Mouse (Mus musculus) Muller cell, postnatal 12 days (primary cell): Measurements from ENCODE around the gene Armc7.
A peak's percentile ranks its signal among the peaks of the same experiment; 100 is the strongest.
"Not testable (repeated sequence)": the region's sequence is repeated elsewhere in the genome, so short reads cannot be mapped to it uniquely, and the experiment has no call there.

Source experiments
- DNase-seq: peaks from one replicate; pipeline ENCODE4 v3.0.0-alpha.2; 2015; ENCODE audit errors: inconsistent ontology term

Gene Armc7

DNA sequence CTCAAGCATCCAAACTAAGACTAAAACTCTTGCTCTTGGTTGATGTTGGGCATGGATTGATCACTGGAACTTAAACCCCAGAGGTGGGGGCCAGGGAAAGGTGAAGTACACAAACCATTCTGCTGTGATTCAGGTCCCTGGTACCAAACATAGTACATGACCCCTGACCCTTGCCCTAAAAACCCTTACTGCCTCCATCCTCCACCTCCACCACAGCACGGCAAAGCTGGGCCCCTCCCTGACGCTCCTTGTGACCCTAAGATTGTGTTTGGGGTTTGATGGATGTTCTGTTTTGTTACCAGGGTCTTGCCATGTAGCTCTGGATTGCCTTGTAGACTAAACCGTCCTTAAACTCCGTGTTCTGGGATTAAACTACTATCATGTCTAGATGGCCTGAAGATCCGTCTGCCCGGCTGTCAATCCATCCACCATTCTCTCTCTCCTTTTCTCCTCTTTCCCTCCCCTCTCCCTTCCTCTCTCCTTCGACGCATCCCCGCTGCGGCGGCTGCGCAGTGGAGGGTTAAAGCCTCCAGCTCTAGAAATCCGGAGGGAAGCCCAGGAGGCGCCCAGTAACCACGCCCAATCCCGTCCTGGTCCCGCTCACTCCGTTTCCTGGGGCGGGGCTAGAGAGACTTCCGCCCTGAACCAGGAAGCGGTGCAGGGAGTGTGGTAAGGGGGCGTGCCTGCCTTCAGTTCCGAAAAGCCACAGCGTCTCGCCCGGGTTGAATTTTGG, at the start of gene Armc7:
Armc7 (plus strand) TSS at position 643 of the 733 bp plus-strand sequence.
- peak; percentile 96 for DNase-seq

DNA sequence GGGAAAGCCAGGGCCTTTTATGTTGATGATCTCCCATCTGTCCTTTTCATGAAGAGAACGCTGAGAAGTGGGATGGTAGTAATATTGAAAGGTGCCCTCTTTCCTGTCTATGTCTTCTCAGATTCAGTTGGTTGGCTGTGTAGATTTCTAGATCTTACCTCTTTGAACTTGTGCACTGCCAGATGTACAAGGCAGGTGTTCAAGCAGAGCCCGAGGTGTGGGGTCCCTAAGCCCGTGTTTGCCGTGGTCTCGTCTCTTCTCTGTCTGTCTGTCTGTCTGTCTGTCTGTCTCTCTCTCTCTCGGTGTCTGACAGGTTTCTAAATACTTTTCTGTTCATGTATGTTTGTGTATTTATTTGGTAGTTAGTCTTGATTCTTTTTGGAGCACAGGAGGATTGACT, 49.8 kb upstream of the Armc7 start:
- no peak for DNase-seq

DNA sequence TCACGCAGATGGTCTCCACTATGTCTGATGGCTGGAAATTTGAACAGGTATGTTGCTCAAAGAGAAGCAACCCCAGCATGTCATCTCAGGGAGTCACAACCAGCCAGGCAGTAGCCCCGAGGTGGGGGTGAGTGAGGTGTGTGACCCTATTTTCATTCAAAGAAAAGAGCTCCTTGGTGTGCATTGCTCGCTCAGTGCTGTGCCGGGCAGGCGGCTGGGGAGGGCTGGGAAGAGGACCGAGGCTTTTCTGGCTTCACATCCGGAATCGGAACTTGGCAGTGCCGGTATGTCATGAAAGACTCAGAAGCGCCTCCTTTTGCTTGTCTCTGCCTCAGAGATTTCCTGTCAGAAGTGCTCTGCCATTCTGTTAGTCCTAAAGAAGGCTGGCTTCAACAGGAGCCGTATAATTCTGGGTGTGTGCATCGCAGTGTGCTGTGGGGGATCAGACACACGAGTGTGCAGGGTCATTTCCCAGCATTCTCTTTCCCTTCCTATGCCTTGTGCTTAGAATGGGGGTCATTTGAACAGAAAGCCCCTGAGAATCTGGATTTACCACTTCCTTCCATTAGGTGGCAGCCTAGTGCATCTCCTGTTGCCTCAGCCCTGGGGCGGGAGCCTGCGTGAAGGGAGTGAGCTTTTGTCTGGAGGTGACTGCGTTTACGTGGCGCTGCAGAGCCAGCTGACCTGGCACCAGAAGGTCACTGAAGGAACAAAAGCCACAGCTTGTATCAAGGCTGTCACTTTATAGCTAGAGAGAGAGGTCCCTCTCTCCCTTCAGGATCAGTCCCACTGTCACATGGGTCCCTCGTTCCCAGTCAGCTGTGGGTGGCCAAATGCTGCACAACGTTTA, 47.8 kb upstream of the Armc7 start:
- DNase-seq = peak; percentile 77

DNA sequence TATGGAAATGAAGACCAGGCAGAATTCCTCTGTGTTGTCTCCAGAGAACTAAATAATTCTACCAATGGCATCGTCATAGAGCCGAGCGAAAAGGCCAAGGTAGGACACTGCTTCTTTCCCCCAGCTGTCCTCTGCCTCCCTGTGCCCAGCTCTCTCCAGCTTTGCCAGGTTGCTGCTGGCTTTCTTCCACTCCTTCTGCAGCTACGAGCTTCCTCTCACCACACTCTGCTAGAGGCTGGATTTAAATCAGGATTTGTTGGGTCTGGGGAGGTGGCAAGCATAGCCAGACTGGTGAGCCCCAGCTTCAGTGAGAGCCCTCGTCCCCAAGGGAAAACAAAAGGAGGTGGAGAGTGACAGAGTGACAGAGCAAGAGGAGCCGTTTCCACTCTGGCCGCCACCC, 46.2 kb upstream of the Armc7 start:
- DNase-seq = no peak

DNA sequence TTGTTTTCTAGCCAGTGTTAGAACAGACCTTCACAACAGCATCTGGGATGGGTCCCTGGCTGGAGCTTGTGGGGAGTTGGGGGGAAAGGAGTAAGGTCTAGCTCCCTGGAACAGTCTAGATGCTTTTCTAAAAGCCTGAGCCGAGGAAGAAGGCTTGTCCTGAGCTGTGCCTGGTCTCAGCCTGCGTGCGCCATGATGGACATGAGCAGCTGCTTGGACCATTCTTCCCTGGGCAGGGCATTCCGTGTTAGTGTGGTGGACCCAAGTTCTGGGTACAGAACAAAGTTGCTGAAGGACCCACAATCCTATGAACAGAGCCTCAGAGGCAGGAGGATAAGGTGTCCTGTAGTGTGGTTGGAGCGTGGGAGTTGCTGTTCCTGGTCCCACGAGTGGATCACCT, 44.9 kb upstream of the Armc7 start:
- no peak for DNase-seq

DNA sequence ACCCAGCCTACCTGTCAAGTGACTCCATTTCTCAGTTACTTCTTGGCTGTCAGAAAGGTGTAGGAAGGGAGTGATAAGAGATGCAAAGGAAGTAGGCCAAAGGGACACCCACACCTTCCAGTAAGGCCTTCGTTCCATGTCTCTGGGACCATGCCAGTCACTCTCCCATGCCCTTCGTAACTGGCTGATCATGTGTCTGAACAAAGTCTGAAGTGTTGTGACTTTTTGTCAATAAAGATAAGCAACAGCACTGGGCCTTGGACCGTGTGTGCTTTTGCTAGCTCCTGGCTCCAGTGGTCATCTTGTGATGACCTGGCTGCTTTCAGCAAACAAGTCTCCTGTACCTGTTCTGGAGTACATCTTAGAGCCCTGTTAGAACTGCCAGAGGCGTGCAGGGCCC, 42.7 kb upstream of the Armc7 start:
- DNase-seq = no peak

DNA sequence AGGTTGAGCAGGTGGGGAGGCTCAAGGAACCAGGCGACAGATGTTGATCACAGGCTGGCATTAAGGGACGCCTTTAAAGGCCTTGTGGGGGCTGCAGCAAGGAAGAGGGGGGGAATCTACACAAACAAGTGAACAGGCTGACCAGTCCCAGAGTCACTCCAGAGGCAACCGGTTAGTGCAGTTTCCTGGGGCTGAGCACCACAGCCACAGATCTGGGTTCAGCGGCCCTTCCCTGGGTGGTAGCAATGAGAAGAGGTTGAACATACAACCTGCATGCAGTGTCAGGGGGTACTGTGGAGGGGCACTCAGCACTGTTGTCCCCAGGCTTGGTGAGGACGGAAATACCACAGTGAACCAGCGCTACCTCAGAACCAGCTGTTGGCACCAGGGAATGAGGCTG, 42.1 kb upstream of the Armc7 start:
- DNase-seq = no peak

DNA sequence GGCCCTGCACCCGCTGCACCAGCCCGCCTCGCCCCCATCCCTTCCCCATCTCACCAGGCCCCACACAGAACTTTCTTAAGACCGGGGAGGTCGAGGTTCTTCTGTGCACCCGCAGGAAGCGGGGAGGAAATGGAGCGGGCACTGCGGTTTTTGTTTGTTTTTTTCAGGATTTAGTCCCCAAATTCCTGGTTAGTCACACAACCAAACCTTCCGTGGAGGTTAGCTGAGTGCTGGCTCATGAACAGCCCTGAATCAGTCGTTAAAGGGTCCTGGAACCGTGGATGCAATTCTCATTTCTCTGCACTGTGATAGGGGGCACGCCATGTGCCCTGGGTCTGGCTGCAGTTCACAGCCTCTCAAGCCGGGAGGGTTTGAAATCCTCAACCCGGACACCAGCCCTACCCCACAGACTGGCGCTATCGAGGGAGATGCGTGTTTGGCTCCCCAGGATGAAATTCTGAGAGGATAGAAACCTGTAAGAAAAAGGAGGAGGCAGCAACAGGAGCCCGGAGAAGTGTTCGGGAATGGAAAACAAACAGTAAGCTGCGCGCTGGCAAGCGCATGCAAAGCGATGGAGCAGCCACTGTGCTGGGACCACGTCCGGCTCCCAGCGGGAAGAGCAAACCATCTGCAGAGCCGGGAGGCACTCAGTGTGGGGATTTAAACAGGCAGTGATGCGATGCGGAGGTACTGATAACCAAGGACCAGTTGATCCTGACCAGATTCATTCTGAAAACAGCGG, 39.7 kb upstream of the Armc7 start:
- peak; percentile 32 for DNase-seq

DNA sequence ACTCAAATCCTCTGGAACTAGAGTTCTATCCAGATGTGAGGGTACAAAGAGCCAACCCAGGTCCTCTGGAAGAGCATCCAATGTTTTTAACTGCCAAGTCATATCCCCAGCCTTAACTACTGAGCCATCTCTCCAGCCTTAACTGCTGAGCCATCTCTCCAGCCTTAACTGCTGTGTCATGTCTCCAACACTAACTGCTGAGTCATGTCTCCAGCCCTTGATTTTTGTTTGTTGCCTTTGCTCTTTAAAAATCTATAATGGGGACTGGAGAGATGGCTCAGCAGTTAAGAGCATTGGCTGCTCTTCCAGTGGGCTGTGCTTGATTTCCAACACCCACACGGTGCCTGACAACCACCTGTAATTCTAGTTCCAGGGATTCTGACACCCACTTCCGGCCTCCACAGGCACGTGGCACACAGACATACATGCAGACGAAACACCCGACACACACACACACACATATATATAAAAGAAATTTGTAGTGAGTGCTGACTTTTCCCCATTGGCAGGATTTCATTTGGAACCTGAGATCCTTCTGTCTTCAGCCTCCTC, 37.8 kb upstream of the Armc7 start:
- no peak for DNase-seq

DNA sequence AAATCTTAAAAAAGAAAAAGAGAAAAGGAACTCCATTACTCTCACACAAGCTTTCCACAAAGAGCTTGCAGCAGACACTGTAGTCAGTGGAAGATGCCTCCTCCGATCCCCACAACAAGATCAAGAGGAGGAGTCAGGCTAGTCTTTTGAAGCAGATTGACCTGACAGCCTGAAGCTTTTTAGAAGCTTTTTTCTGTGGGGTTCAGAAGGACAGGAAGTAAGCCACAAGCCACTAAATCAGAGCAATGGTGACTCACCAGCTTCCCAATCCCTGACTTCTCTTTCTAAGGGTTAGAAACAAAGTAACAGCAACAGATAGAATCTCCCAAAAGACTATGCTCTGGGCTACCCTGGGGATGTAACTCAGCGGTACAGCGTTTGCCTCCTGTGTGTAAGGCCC, 36.1 kb upstream of the Armc7 start:
- peak; percentile 37 for DNase-seq

DNA sequence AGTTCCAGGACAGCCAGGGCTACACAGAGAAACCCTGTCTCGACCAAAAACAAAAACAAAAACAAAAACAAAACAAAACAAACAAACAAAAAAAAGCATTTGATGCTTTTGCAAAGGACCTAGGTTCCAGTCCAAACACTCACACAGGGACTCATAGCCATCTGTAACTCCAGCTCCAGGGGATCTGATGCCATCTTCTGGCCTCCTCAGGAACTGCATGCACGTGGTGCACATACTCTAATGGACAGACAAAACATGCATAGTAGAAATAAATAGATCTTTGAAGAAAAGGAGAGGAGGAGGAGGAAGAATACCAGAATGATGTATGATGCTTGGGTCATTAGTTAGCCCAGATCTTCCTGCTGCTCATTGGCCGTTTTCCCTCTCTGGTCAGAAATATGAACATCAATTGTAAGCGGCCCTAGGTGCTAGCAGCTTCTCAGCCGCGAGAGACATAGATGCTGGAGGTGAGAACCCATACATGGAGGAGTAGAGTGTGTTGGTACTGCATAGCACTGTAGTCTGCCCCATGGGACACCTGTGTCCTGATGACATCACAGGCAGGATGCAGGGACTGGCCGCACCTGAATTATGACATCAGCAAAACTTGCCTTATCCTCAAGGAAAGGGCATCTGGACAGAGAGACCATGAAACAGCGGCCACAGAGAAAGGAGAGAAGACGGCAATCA, 35.4 kb upstream of the Armc7 start, which contains the start of gene Trim80:
Trim80 (plus strand) TSS at position 640 of the 690 bp plus-strand sequence.
- no peak for DNase-seq

DNA sequence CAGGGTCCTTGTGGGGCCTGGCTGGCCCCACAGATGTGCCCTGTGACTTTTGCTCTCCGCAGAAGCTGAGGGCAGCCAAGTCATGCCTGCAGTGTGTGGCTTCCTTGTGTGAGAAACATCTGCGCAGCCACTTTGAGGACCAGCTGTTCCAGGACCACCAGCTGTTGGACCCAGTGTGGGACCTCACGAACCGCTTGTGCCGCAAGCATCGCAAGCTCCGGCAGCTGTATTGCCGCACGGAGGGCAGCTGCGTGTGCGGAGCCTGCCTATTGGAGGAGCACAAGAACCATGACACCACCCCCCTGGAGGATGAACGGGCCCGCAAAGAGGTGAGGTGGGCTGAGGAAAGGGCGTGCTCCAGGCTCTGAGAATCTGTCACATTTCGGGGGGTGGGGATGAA, 34.0 kb upstream of the Armc7 start:
- no peak for DNase-seq

DNA sequence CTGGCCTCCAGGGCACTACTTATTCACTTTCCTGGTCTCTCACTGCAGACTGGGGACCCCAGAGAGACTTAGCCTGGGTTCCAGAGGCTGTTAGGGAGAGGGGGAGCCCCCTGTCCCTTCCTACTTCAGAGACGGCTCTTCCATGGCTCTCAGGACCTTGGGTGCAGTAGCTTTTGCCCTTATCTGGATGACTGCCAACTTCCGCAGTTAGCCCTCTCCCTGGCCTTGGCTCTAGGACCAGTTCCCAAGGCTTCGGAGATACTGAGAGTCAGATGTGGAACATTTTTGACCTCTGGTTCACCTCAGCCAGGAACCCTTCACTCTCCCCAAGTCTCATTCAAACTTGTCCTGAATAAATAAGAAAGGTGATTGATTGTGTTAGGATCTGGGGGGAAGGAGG, 28.6 kb upstream of the Armc7 start:
- no peak for DNase-seq

DNA sequence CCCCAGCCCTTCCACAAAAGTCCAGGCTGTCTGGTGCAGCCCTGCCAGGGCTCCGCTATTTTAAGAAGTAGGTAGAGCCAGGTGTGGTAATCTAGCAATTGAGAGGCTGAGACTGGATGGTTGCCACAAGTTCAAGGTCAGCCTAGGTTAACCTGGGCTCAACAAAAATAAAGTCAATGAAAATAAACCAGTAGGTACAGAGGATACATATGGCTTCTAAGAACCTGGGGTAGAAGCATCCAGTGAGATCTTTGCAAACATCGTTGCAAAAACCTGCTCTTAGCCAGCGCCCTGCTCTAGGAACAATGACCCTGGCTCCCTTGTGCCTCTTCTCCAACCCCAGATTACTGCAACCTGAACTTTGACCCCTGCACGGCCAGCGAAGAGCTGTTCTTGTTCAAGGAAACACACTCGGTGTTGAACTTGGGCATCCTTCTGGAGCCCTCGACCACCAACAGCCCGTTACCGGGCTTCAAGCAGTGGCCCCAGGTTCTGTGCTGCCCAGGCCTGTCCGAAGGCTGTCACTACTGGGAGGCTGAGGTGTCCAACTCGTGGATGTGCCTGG, 28.1 kb upstream of the Armc7 start:
- no peak for DNase-seq

DNA sequence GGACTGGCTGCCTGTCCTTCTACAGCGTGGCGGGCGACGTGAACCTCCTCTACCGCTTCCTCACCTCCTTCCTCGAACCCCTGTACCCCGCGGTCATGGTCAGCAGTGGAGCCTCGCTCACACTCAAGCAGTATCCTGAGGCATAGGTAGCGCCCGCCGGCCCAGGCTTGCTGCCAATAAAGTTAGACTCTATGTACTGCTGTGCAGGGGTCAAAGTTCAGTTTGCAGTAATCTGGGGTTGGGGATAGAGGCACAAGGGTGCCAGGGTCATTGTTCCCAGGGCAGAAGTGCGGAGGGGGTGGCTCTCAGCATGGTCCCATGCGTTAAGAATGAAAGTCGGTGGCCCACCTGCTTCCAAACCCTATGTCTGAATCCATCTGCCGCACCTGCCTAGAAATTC, 27.4 kb upstream of the Armc7 start:
- no peak for DNase-seq

DNA sequence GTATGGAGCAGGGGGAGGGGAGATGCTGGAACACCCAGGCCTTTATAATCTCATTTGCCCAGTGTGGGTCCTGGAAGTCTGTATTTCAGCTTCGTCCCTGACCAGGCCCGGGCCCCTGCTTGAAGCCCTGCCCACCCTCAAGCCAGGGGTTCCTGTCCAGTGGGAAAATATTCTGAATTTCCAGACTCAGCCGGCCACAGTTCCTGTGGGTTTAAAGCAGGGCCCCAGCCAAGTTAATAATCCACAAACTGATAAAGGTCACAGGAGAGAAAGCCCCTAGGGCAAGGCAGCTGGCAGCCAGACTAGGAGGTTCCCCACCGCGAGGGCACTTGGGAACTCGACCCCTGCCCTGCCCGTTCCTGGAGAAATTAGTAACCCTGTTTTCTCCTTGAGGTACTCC, 26.5 kb upstream of the Armc7 start:
- no peak for DNase-seq

DNA sequence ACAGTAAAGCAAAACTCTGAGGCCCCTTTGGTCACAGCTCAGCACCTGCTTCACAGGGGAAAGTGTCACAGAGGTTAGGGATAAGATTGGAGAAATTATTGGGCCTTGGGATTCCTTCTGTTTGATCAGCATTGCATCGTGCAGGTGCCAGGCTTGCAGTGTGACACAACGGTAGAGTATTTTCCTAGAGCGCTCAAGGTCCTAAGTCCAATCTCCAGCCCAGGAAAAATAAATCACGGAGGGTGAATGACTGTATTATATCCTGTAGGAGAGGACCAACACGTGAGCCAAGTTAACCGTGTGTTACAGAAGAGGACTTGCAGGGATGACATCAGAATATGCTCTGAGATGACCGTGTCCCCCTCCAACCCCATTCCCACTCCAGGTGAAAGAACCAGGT, 25.3 kb upstream of the Armc7 start:
- no peak for DNase-seq

DNA sequence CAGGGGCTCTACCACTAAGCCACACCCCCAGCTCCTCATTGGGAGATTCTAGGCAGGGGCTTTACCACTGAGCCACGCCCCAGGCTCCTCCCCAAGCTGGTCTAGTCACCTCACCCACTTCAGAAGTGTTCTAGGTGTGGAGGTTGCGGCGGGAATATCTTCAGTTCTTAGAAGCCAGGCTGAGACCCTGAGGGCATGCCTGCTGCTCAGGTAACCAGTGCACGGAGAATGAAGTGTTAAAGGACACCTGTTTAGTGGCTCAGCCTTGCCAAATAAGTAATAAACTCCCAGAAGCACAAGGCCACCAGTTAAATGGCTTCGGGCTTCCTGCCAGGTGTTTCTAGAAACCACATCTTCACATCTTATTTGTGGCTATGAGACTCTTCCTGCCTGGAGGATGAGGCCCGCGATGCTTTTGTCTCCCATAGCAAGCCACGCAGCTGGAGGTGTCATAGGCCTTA, 23.7 kb upstream of the Armc7 start:
- DNase-seq = no peak

DNA sequence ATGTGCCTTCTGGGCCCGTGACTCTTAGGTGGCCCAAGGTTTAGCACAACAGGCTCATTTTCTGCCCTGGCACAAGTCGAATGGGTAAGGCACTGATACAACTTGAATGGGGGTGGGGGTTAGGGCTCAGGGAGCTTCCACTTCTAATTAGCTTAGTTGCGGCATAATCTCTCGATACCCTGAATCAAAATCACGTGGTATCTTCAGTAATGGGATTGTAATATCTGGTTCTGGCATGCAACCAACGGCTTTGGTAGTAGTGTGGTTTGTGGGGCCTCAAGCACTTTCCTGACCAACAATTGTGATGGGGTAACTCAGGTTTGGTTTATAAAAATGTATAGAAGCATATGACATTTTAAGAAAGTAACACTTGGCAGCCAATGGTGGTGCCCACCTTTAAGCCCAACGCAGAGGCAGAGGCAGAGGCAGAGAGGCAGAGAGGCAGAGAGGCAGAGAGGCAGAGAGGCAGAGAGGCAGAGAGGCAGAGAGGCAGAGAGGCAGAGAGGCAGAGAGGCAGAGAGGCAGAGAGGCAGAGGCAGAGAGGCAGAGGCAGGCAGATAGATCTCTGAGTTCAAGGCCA, 23.1 kb upstream of the Armc7 start:
- no peak for DNase-seq

DNA sequence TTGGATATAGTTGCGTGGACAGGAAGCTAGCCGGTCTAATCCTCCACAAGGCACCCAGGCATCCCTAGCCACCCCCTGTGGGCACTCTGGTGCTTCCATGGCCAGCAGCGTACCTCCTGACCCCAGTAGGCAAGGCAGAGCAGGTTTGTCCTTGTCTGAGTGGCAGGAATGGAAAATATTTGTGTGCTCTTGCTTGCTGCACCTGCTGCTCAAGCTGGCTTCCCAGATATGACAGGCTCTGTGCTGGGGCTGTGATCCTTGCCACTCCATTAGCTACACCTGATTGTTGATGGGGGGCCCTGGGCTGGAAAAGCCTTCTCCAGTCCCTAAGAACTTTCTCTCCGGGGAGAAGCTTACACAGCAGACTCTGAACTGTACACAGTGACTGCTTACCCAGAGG, 22.2 kb upstream of the Armc7 start:
- no peak for DNase-seq

DNA sequence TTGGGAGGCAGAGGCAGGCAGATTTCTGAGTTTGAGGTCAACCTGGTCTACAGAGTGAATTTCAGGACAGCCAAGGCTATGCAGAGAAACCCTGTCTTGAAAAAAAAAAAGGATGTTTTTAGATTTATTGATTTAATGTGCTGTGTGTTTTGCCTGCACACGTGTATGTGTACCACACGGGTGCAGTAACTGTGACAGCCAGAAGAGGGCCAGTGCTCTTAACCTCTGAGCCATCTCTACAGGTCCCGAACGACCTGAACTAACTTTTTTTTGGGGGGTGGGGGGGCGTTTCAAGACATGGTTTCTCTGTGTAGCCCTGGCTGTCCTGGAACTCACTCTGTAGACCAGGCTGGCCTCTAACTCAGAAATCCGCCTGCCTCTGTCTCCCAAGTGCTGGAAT, 20.6 kb upstream of the Armc7 start:
- DNase-seq = not testable (repeated sequence)
